Mouse (Mus musculus): ENCODE data around the gene Vti1a. TPM values are rescaled to one million over a fixed set of nuclear protein-coding genes. Genes with fewer than 3 reads are reported as not detected.
A peak's percentile ranks its signal among the peaks of the same experiment; 100 is the strongest.

Vti1a gene
- polyA plus RNA-seq, 2 experiments: 6.9 to 11.9 TPM

DNA sequence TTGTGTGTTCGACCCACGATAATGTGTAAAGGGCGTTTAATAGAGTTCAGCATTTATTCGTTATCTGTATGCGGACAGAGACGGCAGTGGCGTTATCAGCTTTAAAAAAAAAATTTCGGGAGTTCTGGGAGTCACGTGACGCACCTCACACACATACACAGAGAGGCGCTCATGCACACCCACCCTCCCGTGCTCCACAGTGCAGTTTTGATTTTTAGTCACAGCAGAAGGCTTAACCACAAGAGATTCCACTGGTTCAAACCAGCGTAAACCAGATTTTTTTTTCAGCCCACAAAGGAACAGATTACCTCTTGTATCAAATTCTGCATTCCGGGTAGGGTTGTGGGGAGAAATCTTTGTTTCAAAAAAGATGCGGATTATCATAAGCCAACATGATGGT is 68.5 kb downstream of the Vti1a start:
- 69% methylated on average over 15 of the region's 15 CpGs for WGBS (ENCODE audit: insufficient replicate concordance)
- Histone ChIP-seq H3K9me3 (ENCODE audit: control insufficient read depth, low read length) (no peaks in the 10 kb centered on the region), H3K36me3 (replicated peaks; ENCODE audit: control insufficient read depth, insufficient read depth, low read depth) (peaks cover 4% of the 10 kb centered on the region), H3K4me1 (replicated peaks; ENCODE audit: control insufficient read depth in 2 of 2, insufficient read depth in 2 of 2, low read length in 1 of 2) (0 out of 4 replicates have a peak, but pooled peaks cover 0 to 2% of the 10 kb centered on the region in 2 experiments), H3K4me3 (ENCODE audit: insufficient read depth in 1 of 2, low read depth in 2 of 2, low read length in 2 of 2) (no peak overlapping the region), H3K4me2 (ENCODE audit: low read depth) (no peak overlapping the region), H3K9ac (replicated peaks) (no peak overlapping the region), H3K27me3 (ENCODE audit: control insufficient read depth, insufficient read depth, low read length) (no peaks in the 10 kb centered on the region), H3K27ac (no peak overlapping the region)
- DNase-seq (ENCODE audit: low read depth in 3 of 3, low spot score in 3 of 3) (peak; percentile 13 to 24 (median 14)), ATAC-seq (ENCODE audit: insufficient read depth) (peak; percentile 33; the same call in 1 of the 2 replicates)
- TF ChIP-seq CTCF (IDR thresholded peaks at IDR 0.05; ENCODE audit: low read depth): no peak
- TF ChIP-seq EP300 (IDR thresholded peaks at IDR 0.05; ENCODE audit: low read depth): peak; percentile 37; the same call in 1 of the 2 replicates

- Histone ChIP-seq H3K27me3 (ENCODE audit: control insufficient read depth, insufficient read depth, low read length) (no peaks in the 10 kb centered on the region), H3K36me3 (replicated peaks; ENCODE audit: control insufficient read depth, insufficient read depth, low read depth) (no peaks in the 10 kb centered on the region), H3K9ac (replicated peaks) (no peak overlapping the region), H3K9me3 (ENCODE audit: control insufficient read depth, low read length) (no peaks in the 10 kb centered on the region), H3K27ac (no peak overlapping the region), H3K4me2 (ENCODE audit: low read depth) (no peak overlapping the region), H3K4me1 (replicated peaks; ENCODE audit: control insufficient read depth in 2 of 2, insufficient read depth in 2 of 2, low read length in 1 of 2) (no peaks in the 10 kb centered on the region), H3K4me3 (ENCODE audit: insufficient read depth in 1 of 2, low read depth in 2 of 2, low read length in 2 of 2) (no peak overlapping the region)
- no peak for DNase-seq (ENCODE audit: low read depth in 3 of 3, low spot score in 3 of 3)
- TF ChIP-seq EP300 (IDR thresholded peaks at IDR 0.05; ENCODE audit: low read depth): no peak
- no peak for TF ChIP-seq CTCF (IDR thresholded peaks at IDR 0.05; ENCODE audit: low read depth)
- 76% methylated on average over 10 of the region's 10 CpGs for WGBS (ENCODE audit: insufficient replicate concordance)
- no peak for ATAC-seq (ENCODE audit: insufficient read depth)
Measured at GRCm38 (mm10) chr19:55389019-55389418, 72.9 kb downstream of the Vti1a start.

GRCm38 (mm10) chr19:55390323-55390722 is 74.2 kb downstream of the Vti1a start:
- Histone ChIP-seq H3K4me2 (ENCODE audit: low read depth) (no peak overlapping the region), H3K27me3 (ENCODE audit: control insufficient read depth, insufficient read depth, low read length) (no peaks in the 10 kb centered on the region), H3K27ac (no peak overlapping the region), H3K4me1 (replicated peaks; ENCODE audit: control insufficient read depth in 2 of 2, insufficient read depth in 2 of 2, low read length in 1 of 2) (no peaks in the 10 kb centered on the region), H3K36me3 (replicated peaks; ENCODE audit: control insufficient read depth, insufficient read depth, low read depth) (no peaks in the 10 kb centered on the region), H3K9ac (replicated peaks) (no peak overlapping the region), H3K4me3 (ENCODE audit: insufficient read depth in 1 of 2, low read depth in 2 of 2, low read length in 2 of 2) (no peak overlapping the region), H3K9me3 (ENCODE audit: control insufficient read depth, low read length) (no peaks in the 10 kb centered on the region)
- TF ChIP-seq CTCF (IDR thresholded peaks at IDR 0.05; ENCODE audit: low read depth) (no peak), EP300 (IDR thresholded peaks at IDR 0.05; ENCODE audit: low read depth) (no peak)
- DNase-seq (ENCODE audit: low read depth in 3 of 3, low spot score in 3 of 3): no peak
- no peak for ATAC-seq (ENCODE audit: insufficient read depth)
- 73% methylated on average over 11 of the region's 11 CpGs for WGBS (ENCODE audit: insufficient replicate concordance)

GRCm38 (mm10) chr19:55401638-55402037 is 85.5 kb downstream of the Vti1a start:
- 75% methylated on average over 11 of the region's 11 CpGs for WGBS (ENCODE audit: insufficient replicate concordance)
- no peaks in the 10 kb centered on the region for H3K4me1 ChIP-seq (replicated peaks; ENCODE audit: control insufficient read depth in 2 of 2, insufficient read depth in 2 of 2, low read length in 1 of 2)

DNA sequence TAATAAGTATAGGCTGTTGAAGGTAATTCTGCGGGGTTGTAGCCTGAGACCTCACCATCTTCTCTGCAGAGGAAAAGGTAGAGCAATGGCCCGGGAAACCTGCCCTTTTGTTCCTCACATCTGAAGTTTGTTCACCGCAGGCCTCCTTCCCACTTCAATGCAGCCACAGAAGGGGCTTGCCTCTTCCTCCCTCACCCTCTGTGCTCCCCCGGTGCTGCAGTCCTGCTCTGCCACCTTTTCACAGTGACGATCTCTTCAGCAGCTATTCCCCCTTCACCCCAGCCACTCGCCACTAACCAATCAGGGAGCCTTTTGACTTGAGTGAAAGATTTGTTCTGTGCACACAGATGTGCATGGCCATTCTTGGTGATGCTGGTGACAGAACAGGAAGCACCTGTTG is 92.4 kb downstream of the Vti1a start:
- no peaks in the 10 kb centered on the region for H3K9me3 ChIP-seq (ENCODE audit: control insufficient read depth, low read length)
- WGBS (ENCODE audit: insufficient replicate concordance): 60% methylated on average over 6 of the region's 6 CpGs
- ATAC-seq (ENCODE audit: insufficient read depth) (no peak), DNase-seq (ENCODE audit: low read depth in 3 of 3, low spot score in 3 of 3) (no peak)
- TF ChIP-seq EP300 (IDR thresholded peaks at IDR 0.05; ENCODE audit: low read depth) (no peak), CTCF (IDR thresholded peaks at IDR 0.05; ENCODE audit: low read depth) (no peak)
- H3K27me3 ChIP-seq (ENCODE audit: control insufficient read depth, insufficient read depth, low read length): no peaks in the 10 kb centered on the region
- H3K4me1 ChIP-seq (replicated peaks; ENCODE audit: control insufficient read depth in 2 of 2, insufficient read depth in 2 of 2, low read length in 1 of 2): peaks cover 0 to 3% of the 10 kb centered on the region in 2 experiments; a peak in 1 of 4 replicates
- H3K27ac ChIP-seq: no peak overlapping the region
- no peak overlapping the region for H3K4me3 ChIP-seq (ENCODE audit: insufficient read depth in 1 of 2, low read depth in 2 of 2, low read length in 2 of 2)
- no peaks in the 10 kb centered on the region for H3K36me3 ChIP-seq (replicated peaks; ENCODE audit: control insufficient read depth, insufficient read depth, low read depth)
- no peak overlapping the region for H3K9ac ChIP-seq (replicated peaks)
- no peak overlapping the region for H3K4me2 ChIP-seq (ENCODE audit: low read depth)

More at GRCm38 (mm10) chr19:55401638-55402037, 85.5 kb downstream of the Vti1a start:
- no peaks in the 10 kb centered on the region for H3K9me3 ChIP-seq (ENCODE audit: control insufficient read depth, low read length)
- no peak overlapping the region for H3K4me3 ChIP-seq (ENCODE audit: insufficient read depth in 1 of 2, low read depth in 2 of 2, low read length in 2 of 2)
- H3K4me2 ChIP-seq (ENCODE audit: low read depth): no peak overlapping the region
- H3K9ac ChIP-seq (replicated peaks): no peak overlapping the region
- TF ChIP-seq EP300 (IDR thresholded peaks at IDR 0.05; ENCODE audit: low read depth): no peak
- no peak for TF ChIP-seq CTCF (IDR thresholded peaks at IDR 0.05; ENCODE audit: low read depth)
- H3K27ac ChIP-seq: no peak overlapping the region
- ATAC-seq (ENCODE audit: insufficient read depth) (no peak), DNase-seq (ENCODE audit: low read depth in 3 of 3, low spot score in 3 of 3) (no peak)
- no peaks in the 10 kb centered on the region for H3K36me3 ChIP-seq (replicated peaks; ENCODE audit: control insufficient read depth, insufficient read depth, low read depth)
- H3K27me3 ChIP-seq (ENCODE audit: control insufficient read depth, insufficient read depth, low read length): no peaks in the 10 kb centered on the region
